Mouse (Mus musculus) heart, embryonic 11.5 days (tissue): ENCODE measurements around the gene Pcdh8. TPM values are rescaled to one million over a fixed set of nuclear protein-coding genes. Genes with fewer than 3 reads are reported as not detected.

Source experiments
- ATAC-seq: fragments of 200-750 bp; cut with Nextera tagmentation; replicated peaks from 2 replicates; pipeline ENCODE4 v1.8.0; 2017; ENCODE audit warnings: moderate library complexity; ENCODE audit not compliant: insufficient number of reproducible peaks, low FRiP score, low TSS enrichment
- H3K27ac ChIP-seq: fragments of 300-500 bp; sonication (generic); 2 replicates; pipeline ENCODE4 v1.5.1; 2014; ENCODE audit warnings: mild to moderate bottlenecking, low read depth, low read length
- H3K27me3 ChIP-seq: fragments of 300-500 bp; sonication (generic); 2 replicates; pipeline ENCODE4 v1.6.1; 2014; ENCODE audit warnings: mild to moderate bottlenecking, low read length, mixed read lengths; ENCODE audit not compliant: control insufficient read depth, insufficient read depth
- H3K36me3 ChIP-seq: fragments of 300-500 bp; sonication (generic); 2 replicates; pipeline ENCODE4 v1.6.1; 2014; ENCODE audit warnings: mild to moderate bottlenecking, low read length, moderate library complexity, mixed read lengths; ENCODE audit not compliant: control insufficient read depth, insufficient read depth
- H3K4me1 ChIP-seq: fragments of 300-500 bp; sonication (generic); 2 replicates; pipeline ENCODE4 v1.6.1; 2014; ENCODE audit warnings: low read length; ENCODE audit not compliant: control insufficient read depth, insufficient read depth
- H3K4me2 ChIP-seq: fragments of 300-500 bp; sonication (generic); 2 replicates; pipeline ENCODE4 v1.6.1; 2014; ENCODE audit warnings: mild to moderate bottlenecking, moderate library complexity
- H3K4me3 ChIP-seq: fragments of 300-500 bp; sonication (generic); 2 replicates; pipeline ENCODE4 v1.5.1; 2014; ENCODE audit warnings: low read depth, low read length
- H3K9ac ChIP-seq: fragments of 300-500 bp; sonication (generic); 2 replicates; pipeline ENCODE4 v1.6.1; 2014; ENCODE audit warnings: mild to moderate bottlenecking, low read depth, low read length, moderate library complexity
- H3K9me3 ChIP-seq: fragments of 300-500 bp; sonication (generic); replicated peaks from 2 replicates; pipeline ENCODE4 v1.6.1; 2016; ENCODE audit warnings: low read length; ENCODE audit not compliant: control insufficient read depth
- WGBS: fragments of 180-500 bp; shearing (Covaris S2); extraction: QIAGEN DNeasy Blood & Tissue Kit; methylation state at CpG from one replicate; pipeline ENCODE4 v1.1.7; 2014; ENCODE audit not compliant: insufficient replicate concordance; 5-methylcytosine and 5-hydroxymethylcytosine counted together
- microRNA counts: library from miRNA; unstranded; fragments of <30 nt; microRNA quantifications from one replicate; lab custom pipeline; 2015
- microRNA-seq: library from miRNA; unstranded; fragments of <30 nt; microRNA quantifications from one replicate; pipeline ENCODE4, GENCODE M21; 2016; ENCODE audit warnings: borderline number of aligned reads
- polyA plus RNA-seq: library from polyadenylated mRNA; unstranded; fragments of >200 nt; fragmentation: Nextera tagmentation; extraction: Ambion mirVana; gene quantifications from 2 replicates; pipeline ENCODE4 v1.2.1, GENCODE M21; 2014

The Pcdh8 gene
- polyA plus RNA-seq, 1 experiment from 2014 or later, result 0.04 TPM

DNA sequence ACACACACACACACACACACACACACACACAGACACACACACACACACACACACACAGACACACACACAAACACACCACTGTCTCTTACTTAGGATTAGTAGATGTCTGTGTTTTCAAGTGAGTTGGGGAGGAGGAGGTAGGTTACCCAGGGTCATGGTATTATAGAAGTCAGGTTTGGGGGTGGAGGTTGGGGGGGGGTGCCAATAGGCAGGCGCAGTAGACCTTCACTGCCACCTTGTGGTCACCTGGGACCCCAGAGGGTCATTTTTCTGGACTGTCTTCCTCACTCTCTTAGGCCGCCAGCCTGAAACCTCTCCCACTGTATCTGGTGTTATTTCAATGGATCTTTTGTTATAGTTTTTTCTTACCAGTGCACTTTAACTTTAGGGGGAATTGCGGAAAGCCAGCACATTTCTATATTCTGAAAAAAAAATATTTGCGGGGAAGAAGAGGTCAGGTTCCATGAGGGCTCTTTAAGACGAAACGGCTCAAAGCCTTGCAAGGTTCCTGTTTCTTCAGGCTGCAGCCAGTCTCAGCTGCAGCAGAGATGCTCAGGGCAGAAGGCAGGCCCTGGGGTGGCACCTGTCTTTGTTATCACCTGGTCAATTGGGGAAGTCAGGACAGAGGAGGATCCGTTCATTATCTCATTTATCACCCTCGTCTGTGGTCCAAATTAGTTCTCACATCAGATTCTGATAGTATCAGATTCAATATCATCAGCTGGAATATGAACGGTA is 33.3 kb downstream of the Pcdh8 start:
- no peaks in the 10 kb centered on the region for H3K4me1 ChIP-seq
- H3K36me3 ChIP-seq, result no peaks in the 10 kb centered on the region
- H3K9ac ChIP-seq, result no peak overlapping the region
- no peak overlapping the region for H3K4me2 ChIP-seq
- H3K27me3 ChIP-seq, result no peaks in the 10 kb centered on the region
- H3K4me3 ChIP-seq, result no peak overlapping the region
- H3K27ac ChIP-seq, result no peak overlapping the region
- no peaks in the 10 kb centered on the region for H3K9me3 ChIP-seq
- no peak for ATAC-seq
- whole genome bisulfite sequencing, result 68% methylated on average over 9 of the region's 9 CpGs

DNA sequence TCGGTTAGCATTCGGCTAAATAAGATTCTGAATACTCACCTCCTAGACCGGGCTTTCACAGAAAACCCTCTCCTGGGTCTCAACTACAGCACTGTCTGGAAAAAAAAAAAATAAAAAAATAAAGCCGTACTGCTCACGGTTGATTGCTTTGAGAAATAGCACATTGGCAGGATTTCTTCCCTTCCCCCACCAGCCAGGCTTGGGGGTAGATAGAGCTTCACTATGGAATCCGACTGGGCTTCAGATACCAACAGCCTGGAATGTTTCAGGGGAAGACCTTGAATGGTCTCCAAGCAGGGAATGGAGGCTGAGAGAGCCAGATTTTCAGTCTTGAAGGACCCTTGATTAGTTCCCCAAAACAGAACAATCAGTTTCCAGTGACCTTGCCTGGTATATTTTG is 34.3 kb downstream of the Pcdh8 start:
- H3K4me1 ChIP-seq, result no peaks in the 10 kb centered on the region
- no peak overlapping the region for H3K4me3 ChIP-seq
- H3K9me3 ChIP-seq, result no peaks in the 10 kb centered on the region
- WGBS, result 48% methylated on average over 6 of the region's 6 CpGs
- ATAC-seq, result no peak
- no peaks in the 10 kb centered on the region for H3K27me3 ChIP-seq
- H3K36me3 ChIP-seq, result no peaks in the 10 kb centered on the region
- no peak overlapping the region for H3K27ac ChIP-seq
- no peak overlapping the region for H3K4me2 ChIP-seq
- H3K9ac ChIP-seq, result no peak overlapping the region

DNA sequence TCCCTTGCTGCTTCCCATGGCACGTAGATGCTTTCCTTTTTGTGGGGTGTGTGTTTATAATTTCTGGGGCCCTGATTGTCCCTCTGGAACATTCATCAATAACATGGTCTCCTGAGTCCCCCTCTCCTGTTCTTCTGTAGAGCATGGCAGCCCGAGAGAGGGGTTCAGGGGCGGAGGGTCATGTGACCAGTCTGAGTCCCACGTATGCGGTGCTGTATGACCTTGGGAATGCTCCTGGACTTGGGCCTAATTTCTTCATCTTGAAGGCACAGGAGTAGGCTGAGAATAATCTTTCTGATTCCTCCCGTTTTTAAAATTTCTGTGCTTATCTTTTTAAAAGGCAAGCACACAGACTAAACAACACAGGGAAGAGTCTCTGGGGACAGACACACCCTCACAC is 37.6 kb downstream of the Pcdh8 start:
- Histone ChIP-seq H3K27me3 (no peaks in the 10 kb centered on the region), H3K9me3 (no peaks in the 10 kb centered on the region), H3K4me3 (no peak overlapping the region), H3K36me3 (no peaks in the 10 kb centered on the region), H3K4me2 (no peak overlapping the region), H3K27ac (no peak overlapping the region), H3K9ac (no peak overlapping the region), H3K4me1 (no peaks in the 10 kb centered on the region)
- WGBS, result 73% methylated on average over 6 of the region's 6 CpGs
- no peak for ATAC-seq

DNA sequence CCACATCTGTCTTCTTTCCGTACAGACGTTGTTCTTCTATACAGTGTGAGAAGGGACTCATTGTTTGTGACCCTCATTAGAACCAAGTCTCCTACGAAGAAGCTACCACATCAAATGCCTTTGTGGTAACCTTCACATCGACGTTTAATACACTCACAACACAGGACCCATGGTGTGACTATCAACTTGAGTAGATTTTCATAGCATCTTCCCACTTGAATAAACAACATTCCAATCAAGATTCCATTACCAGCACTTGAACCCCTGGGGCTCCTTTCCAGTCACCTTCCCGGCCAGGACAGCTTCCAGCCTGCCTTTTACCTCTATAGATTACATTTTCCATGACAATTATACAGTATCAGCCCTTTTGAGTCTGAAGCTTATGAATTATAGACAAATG is 42.3 kb downstream of the Pcdh8 start:
- H3K9ac ChIP-seq, result no peak overlapping the region
- no peaks in the 10 kb centered on the region for H3K27me3 ChIP-seq
- H3K27ac ChIP-seq, result no peak overlapping the region
- H3K36me3 ChIP-seq, result no peaks in the 10 kb centered on the region
- H3K4me2 ChIP-seq, result no peak overlapping the region
- 42% methylated on average over 6 of the region's 6 CpGs for WGBS
- H3K9me3 ChIP-seq, result no peaks in the 10 kb centered on the region
- ATAC-seq, result no peak
- H3K4me1 ChIP-seq, result no peaks in the 10 kb centered on the region
- no peak overlapping the region for H3K4me3 ChIP-seq

DNA sequence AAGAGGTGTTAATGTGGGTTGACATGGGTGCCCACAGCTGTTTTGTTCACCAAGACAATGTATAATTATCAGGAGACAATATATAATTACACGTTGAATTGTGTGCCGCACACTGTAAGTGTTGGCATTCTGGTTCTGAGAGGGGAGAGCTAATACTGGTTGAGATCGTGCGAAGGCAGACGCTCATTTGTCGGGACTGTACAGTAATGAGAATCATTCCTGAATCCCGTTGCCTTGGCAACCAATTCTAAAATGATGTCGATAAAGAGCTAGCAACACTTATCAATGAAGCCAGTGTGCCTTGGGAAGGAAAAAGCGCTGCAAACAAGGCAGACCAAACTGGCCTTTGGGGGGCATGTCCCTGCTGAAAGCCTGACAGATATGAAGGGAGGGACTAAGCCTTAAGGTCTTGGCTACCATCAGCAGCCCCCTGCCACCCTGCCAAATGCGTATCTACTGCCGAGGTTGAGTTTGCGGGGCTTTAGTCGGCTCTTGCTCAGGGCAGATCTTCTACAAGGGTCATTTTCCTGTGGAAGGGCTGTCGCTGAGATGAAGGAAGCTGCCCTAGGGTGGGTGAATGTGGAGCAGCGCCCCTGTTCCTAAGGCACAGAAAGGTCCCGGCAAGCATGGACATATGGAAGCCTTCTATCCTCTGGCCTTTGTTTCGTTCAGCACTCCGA is 47.0 kb downstream of the Pcdh8 start:
- 78% methylated on average over 18 of the region's 18 CpGs for WGBS
- Histone ChIP-seq H3K4me3 (no peak overlapping the region), H3K9me3 (no peaks in the 10 kb centered on the region), H3K9ac (no peak overlapping the region), H3K27ac (no peak overlapping the region), H3K27me3 (no peaks in the 10 kb centered on the region), H3K36me3 (no peaks in the 10 kb centered on the region), H3K4me1 (no peaks in the 10 kb centered on the region), H3K4me2 (no peak overlapping the region)
- ATAC-seq, result no peak

DNA sequence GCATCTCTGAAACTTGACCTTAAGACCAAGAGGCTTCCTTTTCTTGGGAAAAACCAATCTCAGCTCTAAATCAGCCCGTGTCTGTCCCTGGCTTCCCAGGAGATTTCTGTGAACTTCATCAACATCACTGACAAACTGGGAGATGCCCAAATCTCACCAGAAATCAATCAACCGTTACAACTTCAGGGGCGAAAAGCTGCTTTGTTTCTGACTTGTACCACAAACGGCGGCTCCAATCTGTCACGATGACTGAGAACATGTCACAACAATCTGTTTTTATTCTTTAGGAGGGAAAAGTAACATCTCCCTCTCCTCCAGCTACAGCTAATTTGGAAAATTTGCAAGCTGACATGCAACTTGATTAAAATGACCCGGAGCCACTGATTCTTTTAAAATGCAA is 48.9 kb downstream of the Pcdh8 start:
- Histone ChIP-seq H3K36me3 (no peaks in the 10 kb centered on the region), H3K4me2 (no peak overlapping the region), H3K27ac (no peak overlapping the region), H3K9ac (no peak overlapping the region), H3K4me1 (no peaks in the 10 kb centered on the region), H3K9me3 (no peaks in the 10 kb centered on the region), H3K4me3 (no peak overlapping the region), H3K27me3 (no peaks in the 10 kb centered on the region)
- WGBS, result 69% methylated on average over 7 of the region's 7 CpGs
- ATAC-seq, result no peak

MicroRNA genes within 50 kb of the gene (microRNA counts, 519-probe panel; counts per million panel counts)
- 32.2 counts per million for microRNA mmu-miR-759 (lab: Ali Mortazavi, UCI)

Small RNAs within 50 kb of the gene (microRNA-seq; reads per million reads assigned to microRNA genes)
- not detected for gene Mir759

Other genes with a start within 250 kb of the Pcdh8 start
- 118 and 119 TPM in 2 replicates for gene Sugt1, start 183.6 kb downstream of the Pcdh8 start, polyA plus RNA-seq
- gene Cnmd, start 109.1 kb downstream of the Pcdh8 start, polyA plus RNA-seq, result 0.30 and 1.2 TPM in 2 replicates
- 0.15 and 0.33 TPM in 2 replicates for gene Olfm4, start 212.8 kb upstream of the Pcdh8 start, polyA plus RNA-seq